Mouse (Mus musculus): ENCODE results near the gene Ankzf1. TPM values are rescaled to one million over a fixed set of nuclear protein-coding genes. Genes with fewer than 3 reads are reported as not detected.
A peak's percentile ranks its signal among the peaks of the same experiment; 100 is the strongest.

The Ankzf1 gene
- polyA plus RNA-seq, 1 experiment from 2014 or later, result 14.5 TPM

DNA sequence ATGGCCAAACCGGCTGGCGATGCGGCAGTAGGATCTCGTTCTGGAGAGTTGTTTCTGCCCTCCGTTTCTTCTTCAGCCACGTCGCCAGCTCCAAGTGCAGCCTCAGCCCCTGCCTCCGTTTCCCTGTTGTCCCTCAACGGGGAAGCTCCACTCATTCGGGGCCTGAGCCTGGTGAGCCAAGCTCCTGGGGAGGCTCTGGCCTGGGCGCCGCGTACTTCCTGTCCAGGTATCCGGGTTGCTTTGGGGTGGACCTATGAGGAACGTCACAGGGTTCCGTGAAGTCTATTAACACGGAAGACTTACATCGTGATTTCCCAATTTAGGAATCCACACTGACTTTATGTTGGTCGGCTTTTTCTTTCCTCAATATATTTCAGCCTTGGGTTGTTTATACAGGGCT lies 501 bp downstream of the Ankzf1 start:
- peak overlapping the region; percentile 93 for H3K4me2 ChIP-seq
- peak overlapping the region; percentile 84 for H3K4me3 ChIP-seq
- H3K9ac ChIP-seq, result peak overlapping the region; percentile 94
- WGBS (ENCODE audit: insufficient replicate concordance), result under 1% methylated on average over 19 of the region's 19 CpGs
- H3K9me3 ChIP-seq (replicated peaks), result no peaks in the 10 kb centered on the region
- H3K36me3 ChIP-seq, result peaks cover 51% of the 10 kb centered on the region
- ATAC-seq, result peak; percentile 26; the same call in 1 of the 2 replicates
- no peaks in the 10 kb centered on the region for H3K27me3 ChIP-seq (replicated peaks)
- peak overlapping the region; percentile 96 for H3K27ac ChIP-seq
- peaks cover 50% of the 10 kb centered on the region for H3K4me1 ChIP-seq

DNA sequence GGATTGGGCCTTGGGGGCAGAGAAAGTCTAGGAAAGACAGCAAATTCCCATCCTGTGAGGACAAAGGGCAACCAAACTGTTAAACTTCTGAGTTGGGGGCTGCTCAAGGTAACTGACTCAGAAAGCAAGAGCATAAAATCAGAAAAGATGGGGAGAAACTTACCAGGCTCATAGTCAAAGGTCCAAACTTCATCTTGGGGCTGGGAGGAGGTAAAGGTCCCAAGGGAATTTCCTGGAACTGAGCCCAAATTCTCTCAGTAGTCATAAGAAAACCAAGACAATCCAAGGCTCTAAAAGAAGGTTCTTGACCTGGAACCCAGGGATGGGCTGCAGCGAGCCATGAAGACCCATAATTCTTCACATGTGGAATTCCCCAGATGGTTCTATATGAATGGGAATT lies 9.3 kb downstream of the Ankzf1 start:
- Histone ChIP-seq H3K36me3 (peaks cover 41% of the 10 kb centered on the region), H3K4me1 (no peaks in the 10 kb centered on the region), H3K27ac (no peak overlapping the region), H3K27me3 (replicated peaks) (no peaks in the 10 kb centered on the region), H3K4me2 (no peak overlapping the region), H3K4me3 (no peak overlapping the region), H3K9me3 (replicated peaks) (no peaks in the 10 kb centered on the region), H3K9ac (no peak overlapping the region)
- 80% methylated on average over 1 of the region's 1 CpGs for WGBS (ENCODE audit: insufficient replicate concordance)
- ATAC-seq, result no peak

DNA sequence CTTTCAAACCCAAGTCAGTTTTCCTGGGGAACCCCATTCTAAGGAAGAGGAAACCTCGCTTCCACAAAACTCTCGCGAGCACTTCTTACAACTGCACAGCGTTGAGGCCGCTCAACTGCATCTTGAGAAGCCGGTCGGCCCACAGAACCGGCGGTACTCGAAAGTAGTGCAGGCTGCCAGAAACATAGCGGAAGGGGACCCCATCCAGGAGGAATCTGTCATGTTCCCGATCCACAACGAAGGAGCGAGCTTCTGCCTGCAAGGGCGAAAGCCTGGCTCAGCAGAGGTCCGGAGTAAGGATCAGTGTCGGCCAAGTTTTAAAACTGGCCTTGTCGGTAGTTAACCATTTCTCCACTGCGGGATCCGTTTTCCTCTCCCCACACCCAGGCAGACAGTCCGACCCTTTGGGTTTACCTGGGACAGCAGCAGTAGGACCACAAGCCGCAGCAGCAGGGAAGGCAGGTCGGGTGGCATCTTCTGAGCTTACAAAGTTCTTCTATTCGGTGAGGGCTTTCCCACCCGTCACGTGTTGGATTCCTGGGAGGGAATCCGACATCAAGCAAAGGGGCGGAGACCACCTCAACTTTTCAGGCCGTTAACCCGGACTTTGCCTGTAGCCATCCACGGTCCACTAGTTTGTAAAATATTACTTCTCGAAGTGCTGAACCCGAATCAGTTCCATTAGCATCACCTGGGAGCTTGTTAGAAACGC lies 17.2 kb downstream of the Ankzf1 start:
- H3K27ac ChIP-seq, result peak overlapping the region; percentile 42
- 18% methylated on average over 34 of the region's 34 CpGs for WGBS (ENCODE audit: insufficient replicate concordance)

DNA sequence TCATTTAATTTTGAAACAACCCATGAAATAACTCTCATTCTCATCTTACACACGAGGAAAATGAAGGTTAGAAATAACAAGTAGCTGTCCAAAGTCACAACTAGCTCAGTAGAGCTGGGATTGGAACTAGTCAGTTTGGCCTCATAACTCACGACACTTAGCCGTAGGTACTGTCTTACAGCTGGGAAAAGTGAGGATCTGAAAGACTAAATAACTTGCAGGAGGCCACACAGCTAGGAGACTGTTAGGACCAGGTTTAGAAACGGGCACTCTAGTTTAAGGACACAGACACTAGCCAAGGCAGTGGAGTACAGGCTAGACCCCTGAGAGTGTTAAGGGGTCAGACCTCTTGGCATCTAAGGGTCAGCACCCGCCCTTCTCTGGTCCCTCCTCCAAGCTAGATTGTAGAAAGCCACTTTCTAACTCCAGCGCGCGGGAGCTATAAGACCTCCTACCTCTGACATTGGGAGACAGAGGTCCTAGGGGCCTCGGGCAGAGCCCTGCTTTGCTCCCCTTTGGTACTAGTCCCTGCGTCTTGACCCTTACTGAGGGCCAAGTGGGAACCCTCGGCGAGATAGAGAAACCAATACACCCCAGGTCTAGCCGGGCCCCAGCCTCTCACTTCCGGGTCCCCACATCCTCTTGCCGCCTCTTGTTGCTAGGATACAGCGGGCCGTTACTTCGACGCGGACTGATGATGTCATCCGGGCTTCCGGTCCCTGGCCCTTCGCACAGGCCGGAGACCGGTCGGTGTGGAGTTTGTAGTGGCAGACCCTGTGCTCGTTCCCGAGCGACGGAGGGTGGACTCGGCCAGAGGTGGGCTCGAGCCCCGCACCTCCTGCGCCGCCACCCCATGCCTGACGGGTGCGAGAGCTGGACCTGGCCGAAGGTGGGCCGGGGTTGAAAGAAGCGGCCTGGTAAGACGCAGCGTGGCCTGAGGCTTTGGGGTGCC lies 18.5 kb downstream of the Ankzf1 start, which contains the start of the genes Glb1l and Stk16:
Glb1l (minus strand) TSS at position 678 of the 952 bp plus-strand sequence.
Stk16 (plus strand) TSS at position 703 of the 952 bp plus-strand sequence.
- Histone ChIP-seq H3K27ac (peak within 1 kb of the TSS; percentile 95), H3K4me2 (peak within 1 kb of the TSS; percentile 95), H3K36me3 (peaks cover 38% of the 10 kb centered on the region), H3K9ac (peak within 1 kb of the TSS; percentile 86), H3K4me3 (peak within 1 kb of the TSS; percentile 76), H3K27me3 (replicated peaks) (peaks cover 6% of the 10 kb centered on the region; the same call in 1 of the 2 replicates), H3K9me3 (replicated peaks) (no peaks in the 10 kb centered on the region), H3K4me1 (peaks cover 70% of the 10 kb centered on the region)
- 4% methylated on average over 42 of the region's 42 CpGs for WGBS (ENCODE audit: insufficient replicate concordance)
- peak; percentile 88 for ATAC-seq

More for the DNA sequence above, 17.2 kb downstream of the Ankzf1 start:
- H3K9ac ChIP-seq, result peak overlapping the region; percentile 86
- peak overlapping the region; percentile 76 for H3K4me3 ChIP-seq
- H3K4me1 ChIP-seq, result peaks cover 57% of the 10 kb centered on the region
- H3K36me3 ChIP-seq, result peaks cover 25% of the 10 kb centered on the region
- peak overlapping the region; percentile 95 for H3K4me2 ChIP-seq
- ATAC-seq, result no peak
- no peaks in the 10 kb centered on the region for H3K9me3 ChIP-seq (replicated peaks)
- H3K27me3 ChIP-seq (replicated peaks), result peaks cover 6% of the 10 kb centered on the region; the same call in 1 of the 2 replicates

DNA sequence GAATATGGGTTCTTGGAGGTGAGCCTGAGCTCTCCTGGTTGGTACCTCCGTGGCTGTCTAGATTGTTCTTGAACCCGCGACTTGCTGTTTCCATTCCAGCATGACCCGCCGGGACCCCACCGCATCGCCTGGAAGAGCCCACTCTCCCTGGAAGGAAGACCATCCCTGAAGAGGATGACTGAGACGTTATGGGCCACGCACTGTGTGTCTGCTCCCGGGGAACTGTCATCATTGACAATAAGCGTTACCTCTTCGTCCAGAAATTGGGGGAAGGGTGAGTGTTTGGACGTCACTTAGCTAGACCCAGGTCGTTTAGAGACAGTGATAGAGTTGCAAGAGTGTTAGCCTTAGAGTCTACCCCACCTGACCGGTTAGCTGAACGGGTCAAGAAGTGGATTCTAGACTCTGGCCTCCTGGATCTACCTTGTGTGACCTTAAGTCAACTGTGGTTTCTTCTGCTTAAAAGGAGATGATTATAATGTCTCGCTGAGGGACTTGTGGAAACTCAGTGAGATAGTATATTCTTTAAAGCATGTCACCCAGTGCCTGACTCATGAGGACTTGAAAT lies 19.3 kb downstream of the Ankzf1 start:
- ATAC-seq, result no peak
- Histone ChIP-seq H3K4me2 (peak overlapping the region; percentile 95), H3K36me3 (peaks cover 46% of the 10 kb centered on the region), H3K4me3 (peak overlapping the region; percentile 76), H3K4me1 (peaks cover 78% of the 10 kb centered on the region), H3K9me3 (replicated peaks) (no peaks in the 10 kb centered on the region), H3K9ac (peak overlapping the region; percentile 86), H3K27ac (peak overlapping the region; percentile 95), H3K27me3 (replicated peaks) (peaks cover 6% of the 10 kb centered on the region; the same call in 1 of the 2 replicates)
- 6% methylated on average over 17 of the region's 17 CpGs for WGBS (ENCODE audit: insufficient replicate concordance)

DNA sequence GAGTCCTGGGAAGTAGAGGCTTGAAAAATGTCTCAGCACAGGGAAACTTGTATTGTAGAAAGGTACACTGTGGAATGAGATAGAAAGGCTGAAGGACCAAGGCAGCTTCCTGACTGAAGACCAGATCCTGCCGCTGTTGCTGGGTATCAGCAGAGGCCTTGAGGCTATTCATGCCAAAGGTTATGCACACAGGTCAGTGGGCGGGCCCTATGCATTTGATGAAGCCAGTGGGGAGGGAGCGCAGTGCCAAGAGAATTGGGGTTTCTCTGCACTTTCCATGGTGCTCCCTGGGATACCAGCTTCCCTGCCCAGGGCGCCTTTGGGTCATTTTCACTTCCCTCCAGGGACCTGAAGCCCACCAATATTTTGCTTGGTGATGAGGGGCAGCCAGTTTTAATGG lies 20.6 kb downstream of the Ankzf1 start:
- WGBS (ENCODE audit: insufficient replicate concordance), result 62% methylated on average over 4 of the region's 4 CpGs
- Histone ChIP-seq H3K4me1 (peaks cover 89% of the 10 kb centered on the region), H3K27ac (peak overlapping the region; percentile 95), H3K9me3 (replicated peaks) (no peaks in the 10 kb centered on the region), H3K36me3 (peaks cover 60% of the 10 kb centered on the region), H3K27me3 (replicated peaks) (peaks cover 6% of the 10 kb centered on the region; the same call in 1 of the 2 replicates), H3K4me3 (peak overlapping the region; percentile 76), H3K4me2 (peak overlapping the region; percentile 95), H3K9ac (peak overlapping the region; percentile 86)
- no peak for ATAC-seq

DNA sequence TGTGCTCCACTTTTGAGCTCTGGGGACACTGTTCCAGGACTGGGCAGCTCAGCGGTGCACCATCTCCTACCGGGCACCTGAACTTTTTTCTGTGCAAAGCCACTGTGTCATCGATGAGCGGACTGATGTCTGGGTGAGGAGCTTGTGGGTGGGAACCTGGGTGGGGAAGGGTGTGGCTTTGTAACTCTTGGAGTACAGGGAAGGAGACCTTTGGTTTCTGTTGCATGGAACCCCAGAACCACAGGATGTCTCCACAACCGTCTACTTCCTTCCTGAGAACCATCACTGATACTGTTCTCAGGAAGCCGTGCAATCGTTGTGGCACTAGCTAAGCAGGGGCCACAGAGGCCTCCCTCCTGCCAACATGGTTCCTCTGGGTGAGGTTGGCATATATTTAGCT lies 21.1 kb downstream of the Ankzf1 start:
- Histone ChIP-seq H3K9me3 (replicated peaks) (no peaks in the 10 kb centered on the region), H3K4me3 (peak overlapping the region; percentile 76), H3K27ac (peak overlapping the region; percentile 95), H3K4me1 (peaks cover 92% of the 10 kb centered on the region), H3K27me3 (replicated peaks) (peaks cover 6% of the 10 kb centered on the region; the same call in 1 of the 2 replicates), H3K36me3 (peaks cover 60% of the 10 kb centered on the region), H3K4me2 (peak overlapping the region; percentile 95), H3K9ac (peak overlapping the region; percentile 86)
- WGBS (ENCODE audit: insufficient replicate concordance), result 18% methylated on average over 7 of the region's 7 CpGs
- ATAC-seq, result peak; percentile 9; the same call in 1 of the 2 replicates

DNA sequence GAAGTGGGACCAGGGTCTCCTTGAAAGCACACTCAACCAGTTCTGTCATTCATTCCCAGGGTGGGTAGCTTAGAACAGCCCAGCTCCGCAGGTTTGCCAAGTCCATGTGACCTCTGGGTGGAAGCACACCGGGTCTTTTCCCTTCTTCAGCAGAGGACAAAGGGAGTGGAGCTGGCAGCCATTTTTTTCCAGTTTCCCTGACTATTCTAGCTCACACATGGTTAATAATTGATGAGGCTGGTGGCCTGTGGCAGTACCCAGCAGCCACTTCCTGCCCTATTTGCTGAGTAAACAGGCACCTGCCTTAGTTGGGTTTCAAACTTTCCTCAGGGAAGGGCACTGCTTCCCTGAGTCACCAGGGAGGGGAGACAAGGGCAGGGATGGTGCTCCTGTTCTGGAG lies 22.5 kb downstream of the Ankzf1 start:
- Histone ChIP-seq H3K36me3 (peaks cover 60% of the 10 kb centered on the region), H3K27me3 (replicated peaks) (peaks cover under 1% of the 10 kb centered on the region; the same call in 1 of the 2 replicates), H3K27ac (peak overlapping the region; percentile 95), H3K4me1 (peaks cover 81% of the 10 kb centered on the region), H3K9me3 (replicated peaks) (no peaks in the 10 kb centered on the region), H3K9ac (0 out of 2 replicates have a peak overlapping the region, but pooled peaks have one; percentile 86), H3K4me2 (peak overlapping the region; percentile 95), H3K4me3 (peak overlapping the region; percentile 6)
- WGBS (ENCODE audit: insufficient replicate concordance), result 75% methylated on average over 2 of the region's 2 CpGs
- no peak for ATAC-seq

DNA sequence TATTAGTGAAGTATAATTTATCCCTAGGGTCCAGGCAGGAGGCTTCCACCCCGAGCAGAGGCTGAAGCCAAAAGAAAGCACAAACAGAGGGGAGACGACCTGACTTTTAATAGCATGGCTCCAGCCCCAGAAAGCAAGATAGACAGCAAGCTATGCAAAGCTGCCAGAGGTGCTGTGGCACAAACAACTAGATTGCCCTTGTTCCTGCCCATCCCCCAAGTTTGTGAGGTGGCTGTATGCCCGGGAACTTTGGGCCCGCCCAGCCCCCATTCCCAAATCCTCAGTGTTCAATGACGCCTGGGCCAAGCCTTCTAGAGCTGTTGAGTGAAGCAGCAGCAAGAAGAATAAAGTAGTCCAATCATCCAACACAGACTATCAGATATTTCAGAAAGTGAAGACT lies 22.9 kb downstream of the Ankzf1 start:
- Histone ChIP-seq H3K4me1 (peaks cover 81% of the 10 kb centered on the region), H3K9ac (peak overlapping the region; percentile 93; the same call in 1 of the 2 replicates), H3K4me3 (peak overlapping the region; percentile 89), H3K27me3 (replicated peaks) (peaks cover 5% of the 10 kb centered on the region), H3K27ac (peak overlapping the region; percentile 95), H3K4me2 (peak overlapping the region; percentile 95), H3K36me3 (peaks cover 60% of the 10 kb centered on the region), H3K9me3 (replicated peaks) (no peaks in the 10 kb centered on the region)
- no peak for ATAC-seq
- 60% methylated on average over 5 of the region's 5 CpGs for WGBS (ENCODE audit: insufficient replicate concordance)

DNA sequence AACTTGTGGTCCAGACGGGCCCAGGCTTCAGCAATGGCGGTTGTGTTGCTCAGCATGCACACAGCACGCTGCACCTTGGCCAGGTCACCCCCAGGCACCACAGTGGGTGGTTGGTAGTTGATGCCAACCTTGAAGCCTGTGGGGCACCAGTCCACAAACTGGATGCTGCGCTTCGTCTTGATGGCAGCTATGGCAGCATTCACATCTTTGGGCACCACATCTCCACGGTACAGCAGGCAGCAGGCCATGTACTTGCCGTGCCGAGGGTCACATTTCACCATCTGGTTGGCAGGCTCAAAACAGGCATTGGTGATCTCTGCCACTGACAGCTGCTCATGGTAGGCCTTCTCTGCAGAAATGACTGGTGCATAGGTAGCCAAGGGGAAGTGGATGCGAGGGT lies 23.8 kb downstream of the Ankzf1 start:
- peak overlapping the region; percentile 89 for H3K4me3 ChIP-seq
- WGBS (ENCODE audit: insufficient replicate concordance), result 88% methylated on average over 9 of the region's 9 CpGs
- no peaks in the 10 kb centered on the region for H3K9me3 ChIP-seq (replicated peaks)
- H3K9ac ChIP-seq, result peak overlapping the region; percentile 93
- peak overlapping the region; percentile 95 for H3K27ac ChIP-seq
- H3K36me3 ChIP-seq, result peaks cover 60% of the 10 kb centered on the region
- peak overlapping the region; percentile 95 for H3K4me2 ChIP-seq
- peaks cover 14% of the 10 kb centered on the region for H3K27me3 ChIP-seq (replicated peaks)
- H3K4me1 ChIP-seq, result peaks cover 80% of the 10 kb centered on the region
- ATAC-seq, result no peak

DNA sequence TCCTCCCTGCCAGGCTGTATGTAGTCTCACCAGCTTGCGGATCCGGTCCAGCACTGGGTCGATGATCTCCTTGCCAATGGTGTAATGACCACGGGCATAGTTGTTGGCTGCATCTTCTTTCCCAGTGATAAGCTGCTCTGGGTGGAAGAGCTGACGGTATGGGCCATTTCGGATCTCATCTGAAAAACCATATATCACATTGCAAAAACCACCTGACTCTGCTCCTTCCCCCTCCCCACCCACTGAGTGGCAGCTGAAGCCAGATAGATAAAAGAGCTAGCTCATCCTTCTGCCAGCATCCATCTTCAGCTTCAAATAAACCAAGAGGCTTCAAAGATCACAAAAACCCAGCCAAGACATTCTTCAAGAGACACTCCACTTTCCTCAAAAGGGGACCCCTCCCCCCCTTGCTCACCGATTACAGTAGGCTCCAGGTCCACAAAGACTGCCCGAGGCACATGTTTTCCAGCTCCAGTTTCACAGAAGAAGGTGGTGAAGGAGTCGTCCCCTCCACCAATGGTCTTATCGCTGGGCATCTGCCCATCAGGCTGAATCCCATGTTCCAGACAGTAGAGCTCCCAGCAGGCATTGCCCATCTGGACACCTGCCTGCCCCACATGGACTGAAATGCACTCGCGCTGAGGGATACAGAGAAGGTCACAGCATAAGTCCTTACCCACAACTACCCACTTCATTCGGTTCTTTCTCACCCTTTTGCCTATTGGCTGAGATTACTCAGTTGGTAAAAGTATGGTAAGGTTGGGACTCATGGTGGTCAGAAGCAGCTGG lies 25.0 kb downstream of the Ankzf1 start:
- H3K36me3 ChIP-seq, result peaks cover 56% of the 10 kb centered on the region
- peak; percentile 65 for ATAC-seq
- H3K9me3 ChIP-seq (replicated peaks), result no peaks in the 10 kb centered on the region
- H3K4me3 ChIP-seq, result peak overlapping the region; percentile 89
- peaks cover 69% of the 10 kb centered on the region for H3K4me1 ChIP-seq
- H3K27ac ChIP-seq, result peak overlapping the region; percentile 95
- H3K9ac ChIP-seq, result peak overlapping the region; percentile 93
- WGBS (ENCODE audit: insufficient replicate concordance), result 43% methylated on average over 13 of the region's 13 CpGs
- H3K4me2 ChIP-seq, result peak overlapping the region; percentile 95
- H3K27me3 ChIP-seq (replicated peaks), result peaks cover 24% of the 10 kb centered on the region

Data from liver, embryonic 12.5 days (tissue).